Mouse (Mus musculus) ES-Bruce4 (cell line): Measurements from ENCODE around the gene Cdkl2.

ENCODE experiments used
- CTCF ChIP-seq: IDR thresholded peaks from one replicate; pipeline ENCODE4 v1.8.1; 2011; ENCODE audit warnings: low read depth, low read length
- POLR2A ChIP-seq: IDR thresholded peaks from one replicate; pipeline ENCODE4 v1.8.1; 2011; ENCODE audit warnings: low read length; ENCODE audit not compliant: insufficient read depth

DNA sequence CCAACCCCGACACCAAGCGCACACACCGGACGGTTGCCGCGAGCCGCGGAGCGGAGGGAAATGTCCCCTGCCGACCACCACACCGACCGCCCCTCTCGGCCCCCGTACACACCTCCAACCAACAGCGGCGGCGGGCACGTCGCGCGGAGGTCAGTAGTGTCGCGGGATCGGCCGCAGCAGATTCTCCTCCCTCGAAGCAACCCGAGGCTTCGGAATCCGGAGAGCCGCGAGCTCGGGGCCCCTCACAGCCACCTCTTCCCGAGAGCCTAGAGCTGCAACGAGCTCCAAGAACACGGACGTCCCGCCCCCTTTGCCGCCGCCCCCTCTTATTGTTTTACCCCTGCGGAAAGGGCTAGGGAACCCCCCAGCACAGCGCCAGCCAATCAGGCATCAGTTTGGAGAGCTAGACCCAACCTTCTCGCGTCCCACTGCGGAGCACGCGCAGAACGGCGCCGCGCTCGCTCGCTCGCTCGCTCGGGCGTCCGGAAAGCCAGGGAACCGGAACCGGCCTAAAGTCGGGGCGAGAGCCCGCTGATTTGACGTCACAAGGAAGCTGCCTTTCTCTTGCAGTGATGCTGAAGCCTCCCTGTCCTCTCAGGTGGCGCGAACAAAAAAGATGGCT, 39.8 kb upstream of the Cdkl2 start, which contains the start of gene G3bp2:
- no peak for TF ChIP-seq POLR2A
- TF ChIP-seq CTCF: no peak
